In the genomic region with DNA sequence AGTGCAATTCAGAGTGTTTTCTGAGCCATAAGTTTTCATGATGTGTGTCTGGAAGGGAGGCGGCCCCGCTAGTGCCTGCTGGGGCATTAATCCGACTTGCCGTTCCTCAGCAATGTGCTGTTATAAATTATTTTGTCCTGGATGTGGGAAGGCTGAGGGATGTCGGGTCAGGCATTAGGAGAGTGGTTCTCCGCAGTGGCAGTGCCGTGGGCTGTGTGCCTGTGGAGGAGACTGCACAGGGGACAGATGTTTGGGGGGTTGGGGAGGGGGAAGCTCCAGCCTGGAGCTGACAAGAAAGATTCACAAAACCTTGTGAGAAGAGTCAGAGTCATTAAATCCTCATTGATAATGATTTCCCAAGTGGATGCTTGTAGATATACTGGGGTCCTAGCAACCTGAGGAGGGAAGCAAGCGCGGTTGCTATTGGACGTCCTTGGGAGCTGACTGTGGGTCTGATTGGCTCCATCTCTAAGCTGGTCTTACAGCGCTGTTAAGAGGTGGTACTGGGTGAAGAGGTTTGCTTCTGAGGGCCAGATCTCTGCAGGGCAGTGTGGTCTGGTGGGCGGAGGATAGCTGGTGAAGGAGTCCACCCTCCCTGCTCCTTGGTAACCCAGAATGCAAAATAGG, we compare ENCODE assay signal across 11 mouse cellular contexts.
"Had no signal": no experiment of that assay in that cellular context is flagged by ENCODE, and none has a peak within 500 bp of the region (broad histone marks: within the 10 kb centered on the region; RNA-seq: fewer than 3 reads in every experiment).

No protein-coding gene starts in this region.

- H3K4me2 ChIP-seq: limb, embryonic 15.5 days; liver, embryonic 12.5 days; lung, embryonic 15.5 days; midbrain, embryonic 13.5 days had no signal

- ATAC-seq: liver, embryonic 12.5 days; midbrain, embryonic 13.5 days had no signal

- H3K9me3 ChIP-seq: limb, embryonic 15.5 days; liver, embryonic 12.5 days; lung, embryonic 15.5 days; midbrain, embryonic 13.5 days had no signal

- H3K27ac ChIP-seq: limb, embryonic 15.5 days; liver, embryonic 12.5 days; lung, embryonic 15.5 days; midbrain, embryonic 13.5 days had no signal

- H3K36me3 ChIP-seq: limb, embryonic 15.5 days; liver, embryonic 12.5 days; lung, embryonic 15.5 days; midbrain, embryonic 13.5 days had no signal

- H3K9ac ChIP-seq: limb, embryonic 15.5 days; liver, embryonic 12.5 days; lung, embryonic 15.5 days; midbrain, embryonic 13.5 days had no signal

- H3K4me3 ChIP-seq: limb, embryonic 15.5 days; liver, embryonic 12.5 days; lung, embryonic 15.5 days; midbrain, embryonic 13.5 days had no signal

- DNase-seq: kidney, adult 18-20 months; kidney, postnatal 10 days; left cerebral cortex, postnatal 4 days; lung, postnatal 14 days; right cerebral cortex, adult 18-20 months; right cerebral cortex, postnatal 25 days; thymus, postnatal 4 days had no signal
